Mouse (Mus musculus): ENCODE measurements around the gene Cyp11a1. TPM values are rescaled to one million over a fixed set of nuclear protein-coding genes. Genes with fewer than 3 reads are reported as not detected.
A peak's percentile ranks its signal among the peaks of the same experiment; 100 is the strongest.

Cyp11a1 gene
- polyA plus RNA-seq, 1 experiment from 2014 or later: 0.12 TPM

GRCm38 (mm10) chr9:57978858-57979257 lies 27.4 kb upstream of the Cyp11a1 start:
- Histone ChIP-seq H3K27ac (replicated peaks; ENCODE audit: low read depth, low read length) (no peak overlapping the region), H3K27me3 (ENCODE audit: control insufficient read depth, insufficient read depth, low read length) (no peaks in the 10 kb centered on the region), H3K4me3 (ENCODE audit: low read depth, low read length) (no peak overlapping the region), H3K4me2 (ENCODE audit: low read depth, severe bottlenecking) (no peak overlapping the region), H3K4me1 (ENCODE audit: control insufficient read depth, insufficient read depth, low read length) (peaks cover 6% of the 10 kb centered on the region; the same call in 1 of the 2 replicates), H3K9me3 (ENCODE audit: control insufficient read depth, low read length) (no peaks in the 10 kb centered on the region), H3K36me3 (ENCODE audit: control insufficient read depth, insufficient read depth, low read length) (no peaks in the 10 kb centered on the region), H3K9ac (ENCODE audit: low read length) (no peak overlapping the region)
- 54% methylated on average over 3 of the region's 3 CpGs for WGBS
- DNase-seq (ENCODE audit: low spot score): no peak
- ATAC-seq (ENCODE audit: insufficient number of reproducible peaks, low FRiP score, low TSS enrichment, low read depth): no peak

- no peaks in the 10 kb centered on the region for H3K4me1 ChIP-seq (ENCODE audit: control insufficient read depth, insufficient read depth, low read length)
Observed at GRCm38 (mm10) chr9:57980570-57980969, 25.6 kb upstream of the Cyp11a1 start.

GRCm38 (mm10) chr9:57985304-57985703 lies 20.9 kb upstream of the Cyp11a1 start:
- no peaks in the 10 kb centered on the region for H3K4me1 ChIP-seq (ENCODE audit: control insufficient read depth, insufficient read depth, low read length)
- no peaks in the 10 kb centered on the region for H3K9me3 ChIP-seq (ENCODE audit: control insufficient read depth, low read length)
- DNase-seq (ENCODE audit: low spot score) (no peak), ATAC-seq (ENCODE audit: insufficient number of reproducible peaks, low FRiP score, low TSS enrichment, low read depth) (no peak)
- no peaks in the 10 kb centered on the region for H3K36me3 ChIP-seq (ENCODE audit: control insufficient read depth, insufficient read depth, low read length)
- no peak overlapping the region for H3K9ac ChIP-seq (ENCODE audit: low read length)
- H3K27me3 ChIP-seq (ENCODE audit: control insufficient read depth, insufficient read depth, low read length): no peaks in the 10 kb centered on the region
- H3K4me2 ChIP-seq (ENCODE audit: low read depth, severe bottlenecking): no peak overlapping the region
- H3K27ac ChIP-seq (replicated peaks; ENCODE audit: low read depth, low read length): no peak overlapping the region
- 94% methylated on average over 8 of the region's 8 CpGs for WGBS
- H3K4me3 ChIP-seq (ENCODE audit: low read depth, low read length): no peak overlapping the region

More at GRCm38 (mm10) chr9:57980570-57980969, 25.6 kb upstream of the Cyp11a1 start:
- Histone ChIP-seq H3K27ac (replicated peaks; ENCODE audit: low read depth, low read length) (no peak overlapping the region), H3K27me3 (ENCODE audit: control insufficient read depth, insufficient read depth, low read length) (no peaks in the 10 kb centered on the region), H3K9ac (ENCODE audit: low read length) (no peak overlapping the region), H3K9me3 (ENCODE audit: control insufficient read depth, low read length) (no peaks in the 10 kb centered on the region), H3K36me3 (ENCODE audit: control insufficient read depth, insufficient read depth, low read length) (no peaks in the 10 kb centered on the region), H3K4me2 (ENCODE audit: low read depth, severe bottlenecking) (no peak overlapping the region), H3K4me3 (ENCODE audit: low read depth, low read length) (no peak overlapping the region)
- WGBS: 82% methylated on average over 10 of the region's 10 CpGs
- ATAC-seq (ENCODE audit: insufficient number of reproducible peaks, low FRiP score, low TSS enrichment, low read depth) (no peak), DNase-seq (ENCODE audit: low spot score) (no peak)

- no peak for ATAC-seq (ENCODE audit: insufficient number of reproducible peaks, low FRiP score, low TSS enrichment, low read depth)
- Histone ChIP-seq H3K9ac (ENCODE audit: low read length) (no peak overlapping the region), H3K36me3 (ENCODE audit: control insufficient read depth, insufficient read depth, low read length) (no peaks in the 10 kb centered on the region), H3K27me3 (ENCODE audit: control insufficient read depth, insufficient read depth, low read length) (no peaks in the 10 kb centered on the region), H3K4me1 (ENCODE audit: control insufficient read depth, insufficient read depth, low read length) (no peaks in the 10 kb centered on the region), H3K4me2 (ENCODE audit: low read depth, severe bottlenecking) (no peak overlapping the region), H3K27ac (replicated peaks; ENCODE audit: low read depth, low read length) (no peak overlapping the region), H3K4me3 (ENCODE audit: low read depth, low read length) (no peak overlapping the region), H3K9me3 (ENCODE audit: control insufficient read depth, low read length) (no peaks in the 10 kb centered on the region)
- DNase-seq (ENCODE audit: low spot score): no peak
- 74% methylated on average over 7 of the region's 7 CpGs for WGBS
Observed at GRCm38 (mm10) chr9:57986293-57986692, 19.9 kb upstream of the Cyp11a1 start.

GRCm38 (mm10) chr9:57988098-57988497 lies 18.1 kb upstream of the Cyp11a1 start:
- DNase-seq (ENCODE audit: low spot score): no peak
- Histone ChIP-seq H3K4me1 (ENCODE audit: control insufficient read depth, insufficient read depth, low read length) (peaks cover 3% of the 10 kb centered on the region), H3K27ac (replicated peaks; ENCODE audit: low read depth, low read length) (no peak overlapping the region), H3K36me3 (ENCODE audit: control insufficient read depth, insufficient read depth, low read length) (no peaks in the 10 kb centered on the region), H3K9ac (ENCODE audit: low read length) (no peak overlapping the region), H3K9me3 (ENCODE audit: control insufficient read depth, low read length) (no peaks in the 10 kb centered on the region), H3K4me2 (ENCODE audit: low read depth, severe bottlenecking) (no peak overlapping the region), H3K4me3 (ENCODE audit: low read depth, low read length) (no peak overlapping the region), H3K27me3 (ENCODE audit: control insufficient read depth, insufficient read depth, low read length) (no peaks in the 10 kb centered on the region)
- ATAC-seq (ENCODE audit: insufficient number of reproducible peaks, low FRiP score, low TSS enrichment, low read depth): no peak
- 87% methylated on average over 2 of the region's 2 CpGs for WGBS

- no peak overlapping the region for H3K4me2 ChIP-seq (ENCODE audit: low read depth, severe bottlenecking)
- no peaks in the 10 kb centered on the region for H3K27me3 ChIP-seq (ENCODE audit: control insufficient read depth, insufficient read depth, low read length)
- DNase-seq (ENCODE audit: low spot score) (no peak), ATAC-seq (ENCODE audit: insufficient number of reproducible peaks, low FRiP score, low TSS enrichment, low read depth) (no peak)
- no peaks in the 10 kb centered on the region for H3K9me3 ChIP-seq (ENCODE audit: control insufficient read depth, low read length)
- no peaks in the 10 kb centered on the region for H3K36me3 ChIP-seq (ENCODE audit: control insufficient read depth, insufficient read depth, low read length)
- no peak overlapping the region for H3K9ac ChIP-seq (ENCODE audit: low read length)
- H3K4me3 ChIP-seq (ENCODE audit: low read depth, low read length): no peak overlapping the region
- WGBS: 81% methylated on average over 6 of the region's 6 CpGs
- H3K27ac ChIP-seq (replicated peaks; ENCODE audit: low read depth, low read length): no peak overlapping the region
- H3K4me1 ChIP-seq (ENCODE audit: control insufficient read depth, insufficient read depth, low read length): peaks cover 15% of the 10 kb centered on the region
Observed at GRCm38 (mm10) chr9:57989309-57989708, 16.9 kb upstream of the Cyp11a1 start.

GRCm38 (mm10) chr9:57990438-57991110 lies 15.6 kb upstream of the Cyp11a1 start:
- no peak overlapping the region for H3K27ac ChIP-seq (replicated peaks; ENCODE audit: low read depth, low read length)
- H3K36me3 ChIP-seq (ENCODE audit: control insufficient read depth, insufficient read depth, low read length): no peaks in the 10 kb centered on the region
- no peaks in the 10 kb centered on the region for H3K27me3 ChIP-seq (ENCODE audit: control insufficient read depth, insufficient read depth, low read length)
- no peak for ATAC-seq (ENCODE audit: insufficient number of reproducible peaks, low FRiP score, low TSS enrichment, low read depth)
- WGBS: 42% methylated on average over 10 of the region's 10 CpGs
- H3K9ac ChIP-seq (ENCODE audit: low read length): no peak overlapping the region
- DNase-seq (ENCODE audit: low spot score): peak; percentile 42
- H3K4me1 ChIP-seq (ENCODE audit: control insufficient read depth, insufficient read depth, low read length): peaks cover 15% of the 10 kb centered on the region
- no peak overlapping the region for H3K4me3 ChIP-seq (ENCODE audit: low read depth, low read length)
- H3K4me2 ChIP-seq (ENCODE audit: low read depth, severe bottlenecking): no peak overlapping the region
- no peaks in the 10 kb centered on the region for H3K9me3 ChIP-seq (ENCODE audit: control insufficient read depth, low read length)

GRCm38 (mm10) chr9:57992060-57992459 lies 14.2 kb upstream of the Cyp11a1 start:
- H3K9ac ChIP-seq (ENCODE audit: low read length): no peak overlapping the region
- peaks cover 15% of the 10 kb centered on the region for H3K4me1 ChIP-seq (ENCODE audit: control insufficient read depth, insufficient read depth, low read length)
- H3K36me3 ChIP-seq (ENCODE audit: control insufficient read depth, insufficient read depth, low read length): no peaks in the 10 kb centered on the region
- no peak overlapping the region for H3K27ac ChIP-seq (replicated peaks; ENCODE audit: low read depth, low read length)
- ATAC-seq (ENCODE audit: insufficient number of reproducible peaks, low FRiP score, low TSS enrichment, low read depth): no peak
- DNase-seq (ENCODE audit: low spot score): no peak
- no peaks in the 10 kb centered on the region for H3K27me3 ChIP-seq (ENCODE audit: control insufficient read depth, insufficient read depth, low read length)
- H3K4me2 ChIP-seq (ENCODE audit: low read depth, severe bottlenecking): no peak overlapping the region
- no peaks in the 10 kb centered on the region for H3K9me3 ChIP-seq (ENCODE audit: control insufficient read depth, low read length)
- WGBS: 88% methylated on average over 3 of the region's 3 CpGs
- H3K4me3 ChIP-seq (ENCODE audit: low read depth, low read length): no peak overlapping the region
